Mouse (Mus musculus) ovary, adult 18-20 months (tissue): Measurements from ENCODE around the gene Gtf2h4.

ENCODE experiments used
- DNase-seq: peaks from one replicate; pipeline ENCODE4 v3.0.0; 2022; ENCODE audit warnings: low spot score, mixed read lengths

Gene Gtf2h4

DNA sequence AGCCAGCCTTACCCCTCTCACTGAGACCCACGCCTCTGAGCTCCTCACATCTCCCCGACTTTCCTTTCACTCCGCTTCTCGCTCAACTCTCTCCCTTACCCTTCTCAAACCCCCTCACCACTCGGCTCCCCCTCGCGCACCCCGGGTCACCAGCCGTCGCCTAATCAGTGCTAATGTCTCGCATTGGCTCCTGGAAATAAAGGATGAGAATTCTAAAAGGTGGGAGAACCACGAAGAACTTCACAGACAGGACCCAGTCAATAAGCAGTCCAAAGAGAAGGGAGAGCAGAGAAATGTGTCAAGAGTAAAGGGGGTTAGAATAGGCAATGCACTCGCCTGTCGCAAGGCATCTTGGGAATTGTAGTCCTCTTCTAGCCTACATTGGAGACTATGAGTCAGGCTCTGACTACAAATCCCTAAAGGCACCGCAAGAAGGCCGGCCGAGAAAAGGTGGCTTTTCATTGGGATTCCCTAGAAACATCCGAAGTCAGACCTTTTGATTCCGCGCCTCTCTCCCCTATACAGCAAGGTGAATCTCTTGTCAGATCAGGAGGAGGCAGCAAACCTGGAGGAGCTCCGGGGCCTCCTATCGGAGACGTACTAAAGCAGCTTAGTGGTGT lies at the start of gene Gtf2h4:
Gene Gtf2h4 (minus strand): TSS at position 324 of the 620 bp plus-strand sequence.
- DNase-seq: peak; percentile 83

DNA sequence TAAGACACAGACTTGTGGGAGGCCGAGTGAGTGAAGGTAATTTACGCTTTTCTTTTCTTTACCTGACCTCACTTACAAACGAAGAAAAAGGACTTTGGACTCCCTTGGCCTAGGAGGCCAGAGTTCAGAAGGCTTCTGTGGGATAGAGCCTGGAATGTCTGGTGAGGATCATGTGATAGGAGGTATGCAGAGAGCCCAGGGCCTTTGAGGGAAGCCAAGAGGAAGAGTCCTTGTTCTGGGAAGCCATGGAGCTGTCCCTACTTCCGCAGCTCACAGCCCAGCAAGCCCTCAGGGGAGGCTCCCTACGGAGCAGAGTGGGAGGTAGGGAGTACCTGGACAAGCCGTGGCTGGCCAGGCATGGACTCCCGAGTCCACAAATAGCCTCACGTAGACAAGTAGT lies 48.1 kb upstream of the Gtf2h4 start:
- DNase-seq: no peak

DNA sequence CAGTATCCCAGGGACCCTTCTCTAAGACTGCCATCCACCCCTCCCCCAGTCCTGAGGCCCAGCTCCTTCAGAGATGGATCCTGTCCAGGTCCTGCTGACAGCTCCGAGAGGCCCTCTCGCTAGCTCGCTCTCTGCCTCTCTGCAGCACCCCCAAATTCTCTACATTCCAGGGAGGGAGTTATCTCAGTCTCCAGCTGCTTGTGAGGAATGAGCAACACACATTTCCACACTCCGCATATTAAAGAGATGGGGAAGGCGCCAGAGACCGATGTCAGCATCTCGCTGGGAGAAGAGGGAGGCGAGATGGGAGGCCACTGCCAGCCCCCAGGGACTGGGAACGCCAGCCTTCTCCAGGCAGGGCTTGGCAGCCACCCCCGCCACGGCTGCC lies 46.8 kb upstream of the Gtf2h4 start:
- no peak for DNase-seq

DNA sequence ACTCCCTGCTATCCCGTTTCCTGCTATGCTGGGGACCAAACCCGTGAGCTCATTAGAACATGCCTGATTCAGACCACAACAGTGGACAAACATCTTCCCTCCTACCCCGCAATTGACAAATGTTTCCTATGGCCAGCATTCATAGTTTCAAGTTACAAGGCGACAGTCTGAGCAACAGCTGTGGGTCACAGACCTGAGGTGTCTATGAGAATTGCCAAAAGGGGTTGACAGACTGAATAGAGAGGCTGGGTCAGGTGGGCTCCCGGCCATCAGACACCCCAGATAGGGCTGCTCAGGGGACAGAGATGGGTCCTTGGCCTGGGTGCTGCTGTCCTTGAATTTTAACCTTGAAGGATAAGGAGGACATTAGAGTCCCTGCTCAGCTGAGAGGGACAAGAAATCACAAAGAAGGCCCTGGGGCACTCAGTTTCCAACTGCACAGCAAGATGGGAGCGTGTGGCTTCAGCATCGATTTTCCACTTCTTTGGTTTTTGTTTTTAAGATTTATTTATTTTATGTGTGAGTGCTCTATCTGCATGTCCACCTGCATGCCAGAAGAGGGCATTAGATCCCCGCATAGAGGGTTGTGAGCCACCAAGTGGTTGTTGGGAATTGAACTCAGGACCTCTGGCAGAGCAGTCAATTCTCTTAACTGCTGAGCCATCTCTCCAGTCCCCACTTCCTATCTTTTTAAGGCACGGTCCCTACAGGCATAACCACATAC lies 46.2 kb upstream of the Gtf2h4 start:
- DNase-seq: no peak

DNA sequence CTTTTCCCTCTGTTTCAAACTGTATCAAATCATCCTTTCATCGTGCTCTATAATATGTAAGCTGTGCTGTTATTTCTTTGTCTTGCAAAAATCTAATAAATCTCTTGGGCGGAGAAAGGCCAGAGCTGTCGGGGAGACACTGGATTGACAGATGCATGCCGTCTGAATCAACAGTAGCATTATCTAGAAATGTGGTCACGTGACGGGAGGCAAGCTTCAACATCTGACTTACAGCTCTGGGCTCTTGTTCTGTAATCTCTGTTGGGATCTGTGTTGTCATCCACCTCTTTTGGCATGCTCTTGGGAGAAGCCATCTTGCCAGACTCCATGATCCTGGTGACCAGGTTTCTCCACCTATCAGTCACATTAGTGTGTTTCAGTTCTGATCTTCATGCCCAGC lies 43.5 kb upstream of the Gtf2h4 start:
- DNase-seq: no peak

DNA sequence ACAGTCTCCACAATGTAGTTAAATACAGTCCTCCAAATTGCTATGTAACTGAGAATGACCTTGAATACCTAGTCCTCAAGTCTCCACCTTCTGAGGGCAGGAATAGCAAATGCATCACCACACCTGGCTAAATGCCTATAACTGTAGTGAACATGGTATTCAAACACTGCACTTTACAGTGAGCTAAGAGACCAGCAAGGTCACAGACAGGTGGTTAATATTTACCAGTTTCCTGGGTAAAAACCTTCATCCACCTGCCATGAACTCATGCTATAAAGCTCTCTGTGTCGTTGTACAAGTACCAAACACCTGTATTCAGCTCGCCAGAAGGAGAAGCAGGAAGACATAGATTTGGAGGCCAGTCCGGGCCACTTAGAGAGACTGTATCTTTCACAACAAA lies 42.6 kb upstream of the Gtf2h4 start:
- no peak for DNase-seq

DNA sequence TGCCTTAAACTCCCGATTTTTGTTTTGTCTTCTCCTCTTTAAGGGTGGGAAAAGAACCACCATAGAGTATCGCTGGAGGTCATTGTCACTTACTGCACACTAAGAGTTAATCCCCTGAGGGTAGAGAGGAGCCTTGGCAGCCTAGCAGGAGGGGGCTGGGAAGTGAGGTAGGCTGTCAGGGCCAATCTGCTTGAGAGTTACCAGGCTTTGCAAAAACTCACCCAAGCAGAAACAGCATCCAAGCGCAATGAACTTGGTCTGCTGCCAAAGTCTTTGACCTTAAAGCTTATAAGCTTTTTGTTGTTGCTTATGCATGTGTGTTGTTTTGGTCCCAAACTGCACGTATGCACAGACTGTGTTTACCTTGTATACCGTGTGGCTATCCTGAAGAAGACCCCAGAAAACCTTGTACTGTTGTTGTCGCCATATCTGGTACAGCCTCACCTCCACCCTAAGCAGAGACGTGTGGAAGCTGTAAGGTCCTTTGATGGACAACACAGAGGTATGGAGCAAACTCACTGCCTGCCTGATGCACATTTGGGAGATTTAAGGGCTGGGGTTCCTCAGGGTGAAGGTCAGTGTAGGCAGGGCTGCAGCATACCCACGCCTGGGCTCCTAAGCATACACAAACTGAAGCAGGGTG lies 37.3 kb upstream of the Gtf2h4 start:
- DNase-seq: no peak

DNA sequence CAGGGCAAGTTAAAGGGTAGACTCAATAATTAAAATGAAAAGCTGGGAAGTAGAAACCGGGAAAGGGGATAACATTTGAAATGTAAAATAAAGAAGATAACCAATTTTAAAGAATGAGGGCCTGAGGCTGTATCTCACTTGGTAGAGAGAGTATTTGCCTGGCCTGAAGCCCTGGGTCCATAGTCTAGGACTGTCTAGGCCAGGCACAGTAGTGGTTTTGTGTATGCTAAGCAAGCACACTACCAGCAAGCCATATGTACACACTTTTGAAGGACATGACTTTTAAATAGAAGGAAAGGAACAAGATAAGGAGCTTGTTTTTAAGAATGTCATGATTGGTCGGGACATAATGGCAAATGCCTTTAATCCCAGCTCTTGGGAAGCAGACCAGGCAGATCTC lies 35.1 kb upstream of the Gtf2h4 start:
- no peak for DNase-seq

DNA sequence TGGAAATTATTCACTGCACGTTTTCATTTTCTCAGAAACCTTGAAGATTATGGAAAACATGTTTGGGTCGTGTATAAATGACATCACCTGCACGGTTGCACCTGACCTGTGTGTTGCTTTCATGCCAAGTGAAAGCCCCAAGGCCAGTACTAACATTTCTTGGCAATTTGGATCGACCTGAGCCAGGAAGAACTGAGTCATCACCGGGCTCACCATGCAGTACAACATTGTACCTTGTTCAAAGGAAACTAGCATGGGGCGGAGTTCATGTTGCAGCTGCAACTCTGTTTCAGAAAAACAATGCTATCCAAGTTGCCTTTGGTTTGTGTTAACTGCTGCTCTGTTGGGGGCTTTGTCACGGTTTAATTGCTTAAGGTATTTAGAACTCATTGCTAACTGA lies 34.4 kb upstream of the Gtf2h4 start:
- DNase-seq: no peak

DNA sequence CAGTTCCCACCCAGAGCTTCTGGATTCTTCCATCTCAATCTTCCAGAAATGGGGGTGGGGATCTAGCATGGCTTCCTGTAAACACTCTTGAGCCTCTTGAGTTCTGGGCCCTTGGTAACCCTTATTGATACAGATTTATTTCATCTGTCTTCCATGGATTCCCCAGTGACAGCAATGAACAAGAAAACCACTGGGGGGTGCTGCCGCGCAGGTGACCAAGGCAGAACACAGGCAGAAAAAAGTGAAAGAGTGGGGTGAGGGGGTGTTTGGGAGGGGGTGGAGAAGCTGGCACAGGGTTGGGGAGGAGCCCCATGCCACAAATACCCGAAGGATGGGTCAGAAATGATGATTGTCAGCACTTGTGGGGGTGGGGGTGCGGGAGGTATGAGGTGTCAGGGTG lies 32.3 kb upstream of the Gtf2h4 start:
- DNase-seq: no peak

DNA sequence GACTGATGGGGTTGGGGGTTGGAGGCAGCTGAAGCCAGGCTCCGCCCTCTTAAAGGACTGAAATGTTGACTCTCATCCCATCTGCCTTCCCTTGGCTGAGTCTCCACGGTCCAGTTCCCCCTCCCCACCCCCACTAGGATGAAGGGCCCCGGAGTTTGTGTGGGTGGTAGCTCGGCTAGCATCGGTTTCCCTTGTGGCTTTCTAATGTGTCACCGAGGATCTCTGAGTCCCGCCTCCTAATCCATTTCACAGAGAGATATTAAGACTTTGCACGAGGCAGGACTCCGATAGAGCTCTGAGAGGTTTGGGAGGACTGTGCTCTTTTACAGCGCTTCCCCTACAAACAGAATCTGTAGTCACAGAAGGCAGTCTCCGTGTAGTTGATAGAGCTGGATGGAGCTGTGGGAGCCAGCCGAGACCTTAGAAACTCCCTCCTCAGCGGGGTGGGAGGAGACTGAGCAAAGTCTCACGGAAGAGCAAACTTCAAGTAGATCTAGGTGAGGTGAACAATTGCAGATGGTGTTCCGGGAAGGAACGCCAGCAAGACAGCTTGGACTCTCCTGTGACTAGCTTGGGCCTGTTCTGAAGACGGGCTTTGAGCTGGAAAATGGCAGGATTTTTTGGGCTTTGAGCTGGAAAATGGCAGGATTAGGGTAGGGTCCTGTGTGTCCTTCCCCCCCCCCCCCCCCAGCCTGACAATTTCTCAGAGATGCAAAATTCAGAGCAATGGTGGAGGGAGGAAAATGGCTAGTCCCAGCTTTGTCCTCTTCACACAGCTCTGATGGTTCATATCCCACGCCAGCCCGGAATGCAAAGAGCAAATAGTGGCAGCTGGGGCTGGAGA lies 31.3 kb upstream of the Gtf2h4 start, which contains the start of gene Ddr1:
Gene Ddr1 (minus strand): TSS at position 1 of the 844 bp plus-strand sequence.
- DNase-seq: no peak

DNA sequence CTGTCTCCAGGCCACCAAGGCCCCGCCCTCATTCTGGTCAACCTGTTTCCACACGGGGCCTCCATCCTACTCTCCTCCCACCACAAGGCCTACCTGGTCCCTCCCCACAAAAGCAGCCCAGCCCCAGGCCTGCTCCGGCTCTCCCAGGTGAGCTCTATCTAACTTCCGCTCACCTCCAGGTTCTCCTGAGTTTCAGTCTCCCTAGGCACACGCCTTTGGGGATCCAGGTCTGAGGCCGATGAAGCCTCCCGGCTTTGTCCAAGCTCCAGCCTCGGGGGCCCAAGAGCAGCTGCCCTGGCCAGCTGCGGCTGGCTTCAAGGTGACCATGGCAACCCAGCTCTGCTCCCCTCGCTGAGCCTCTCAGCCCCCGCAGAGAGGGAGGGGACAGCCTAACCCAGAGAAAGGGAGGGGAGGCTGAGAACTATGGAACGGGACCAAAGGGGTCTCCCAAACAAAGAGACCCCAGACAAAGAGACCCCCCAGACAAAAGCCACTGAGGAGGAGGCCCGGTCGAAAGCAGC lies 30.3 kb upstream of the Gtf2h4 start:
- no peak for DNase-seq

DNA sequence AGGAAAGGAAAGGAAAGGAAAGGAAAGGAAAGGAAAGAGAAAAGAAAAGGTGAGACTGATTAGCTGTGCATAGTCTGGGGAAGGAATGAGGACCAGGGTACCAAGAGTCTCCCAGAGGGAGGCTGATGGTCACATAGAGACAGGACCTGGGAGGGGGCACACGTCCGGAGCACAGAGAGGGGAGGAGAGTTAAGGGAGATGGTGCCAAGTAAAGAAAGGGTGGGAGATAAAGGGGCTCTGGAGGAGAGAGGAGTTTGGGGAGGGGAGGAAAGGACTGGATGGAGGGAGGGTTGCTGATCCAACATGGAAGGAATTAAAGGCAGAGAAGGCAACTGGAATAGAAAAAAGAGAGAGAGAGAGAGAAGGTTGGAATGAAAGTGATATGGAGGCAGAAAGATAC lies 29.5 kb upstream of the Gtf2h4 start:
- DNase-seq: no peak

DNA sequence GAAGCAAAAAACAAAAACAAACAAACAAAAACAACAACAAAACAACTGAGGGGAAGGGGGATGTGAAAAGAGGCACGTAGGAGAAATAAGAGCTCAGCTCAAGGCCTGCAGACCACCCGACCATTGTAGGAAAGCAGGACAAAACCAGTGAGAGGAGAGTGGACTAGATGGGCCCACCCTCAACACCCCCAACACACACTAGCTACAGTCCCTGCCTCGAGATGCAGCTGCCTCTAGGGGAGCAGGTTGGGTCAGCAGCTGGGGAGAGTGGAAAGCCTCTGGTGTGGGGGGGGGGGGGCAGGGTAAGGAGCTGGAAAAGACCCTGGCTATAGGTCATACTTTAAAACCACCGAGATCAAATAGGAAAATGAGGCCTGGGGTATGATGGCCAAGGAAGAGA lies 29.1 kb upstream of the Gtf2h4 start:
- no peak for DNase-seq

DNA sequence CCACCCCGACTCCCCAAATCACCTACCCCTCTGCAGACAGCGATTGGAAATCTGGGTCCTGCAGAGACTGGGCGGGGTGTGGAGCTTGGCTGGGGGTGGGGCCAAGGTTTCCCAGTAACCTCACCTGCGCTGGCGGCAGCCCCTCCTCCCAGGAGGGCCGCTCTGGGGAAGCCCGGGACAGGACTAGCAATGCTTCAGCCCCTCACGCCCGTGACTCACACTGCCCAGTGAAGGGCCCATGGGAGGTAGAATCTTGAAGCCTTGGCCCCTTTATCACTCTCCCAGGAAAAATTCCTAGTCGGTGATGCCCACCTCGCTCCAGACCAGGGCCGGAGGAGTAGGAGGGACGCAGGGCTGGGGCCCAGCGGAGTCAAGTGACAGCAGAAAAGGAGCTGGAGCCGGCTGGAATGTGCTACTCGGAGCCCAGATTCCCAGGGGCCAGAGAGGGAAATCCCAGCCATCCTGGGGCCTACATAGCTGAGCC lies 28.5 kb upstream of the Gtf2h4 start:
- DNase-seq: no peak

DNA sequence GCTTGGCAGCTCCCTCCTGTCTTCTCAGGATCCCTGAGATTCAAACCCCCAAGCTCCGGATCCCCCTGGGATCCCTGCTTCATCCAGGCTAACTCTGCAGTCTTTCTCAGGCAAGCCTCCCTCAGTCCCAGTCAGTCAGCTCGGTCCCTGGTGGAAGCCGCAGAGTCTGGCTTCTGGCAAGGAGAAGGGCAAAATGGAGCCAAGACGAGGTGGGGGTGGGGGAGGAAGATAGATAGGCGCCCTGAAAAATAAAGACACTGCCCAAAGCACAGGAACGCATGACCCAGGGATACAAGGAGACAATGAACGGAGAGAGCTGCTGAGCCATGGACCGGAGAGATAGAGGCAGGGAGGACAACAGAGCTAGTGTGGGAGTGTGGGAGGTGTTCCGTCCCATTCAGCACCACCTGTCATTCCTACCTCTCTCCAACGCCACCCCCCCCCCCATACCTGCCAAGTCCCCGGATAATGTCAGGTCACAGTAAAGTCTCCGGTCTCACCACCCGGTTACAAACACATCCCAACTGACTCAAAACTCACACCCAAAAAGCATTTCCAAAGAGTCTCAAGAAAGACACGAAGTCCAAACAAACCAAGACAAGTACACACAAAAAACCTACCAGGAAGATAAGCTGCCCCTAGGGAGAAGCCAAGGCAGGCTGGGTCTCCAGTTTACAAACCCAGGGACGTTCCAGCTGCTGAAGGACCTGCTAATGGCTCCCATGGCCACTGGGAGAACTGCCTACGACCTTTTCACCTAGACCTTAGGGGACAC lies 27.9 kb upstream of the Gtf2h4 start:
- no peak for DNase-seq

DNA sequence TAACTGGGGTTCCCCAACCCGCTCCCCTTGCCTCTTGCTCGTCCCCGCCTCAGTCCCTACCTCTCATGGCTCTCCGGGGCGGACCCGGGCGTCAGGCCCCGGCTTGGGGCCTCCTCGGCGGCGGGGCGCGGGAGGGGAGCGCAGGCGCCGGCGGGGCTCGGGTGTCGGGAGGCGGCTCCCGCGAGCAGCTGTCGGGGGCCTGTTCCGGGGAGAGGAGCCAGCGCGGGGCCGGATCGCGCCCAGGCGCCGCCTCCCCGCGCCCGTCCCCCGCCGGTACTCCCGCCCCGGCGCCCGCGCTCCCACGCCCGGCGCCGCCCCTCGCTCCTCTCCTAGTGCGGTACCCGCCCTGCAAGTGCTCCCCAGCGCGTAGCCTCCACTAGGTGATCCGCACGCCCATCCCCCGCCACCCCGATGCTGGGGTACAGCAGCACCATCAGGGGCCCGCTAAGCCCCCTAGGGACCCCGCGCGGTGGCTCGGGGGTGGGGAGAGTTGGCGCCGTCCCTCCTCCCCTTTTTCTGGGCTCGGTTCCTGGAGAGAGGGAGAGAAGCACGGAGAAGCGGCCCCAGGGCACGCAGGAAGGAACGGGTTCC lies 26.9 kb upstream of the Gtf2h4 start:
- DNase-seq: peak; percentile 82

DNA sequence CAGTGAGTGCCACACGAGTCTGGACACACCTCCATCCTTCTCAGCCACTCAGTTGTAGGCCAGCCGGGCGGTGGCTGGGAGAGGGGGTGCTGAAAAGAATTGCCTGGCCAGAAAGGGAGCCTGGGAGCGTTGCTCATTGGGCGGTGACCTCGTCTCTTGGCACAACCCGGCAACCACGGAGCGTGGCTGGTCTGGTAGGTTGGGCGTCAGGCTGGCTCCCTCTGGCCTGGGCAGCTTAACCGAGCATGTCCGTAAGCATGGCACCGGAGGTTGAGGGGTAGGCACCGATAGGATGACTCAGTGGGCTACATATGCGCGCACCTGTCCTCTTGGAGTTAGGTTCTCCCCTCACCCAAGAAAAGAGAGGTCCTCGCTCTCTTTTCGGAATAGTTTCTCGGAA lies 26.4 kb upstream of the Gtf2h4 start:
- peak; percentile 78 for DNase-seq

DNA sequence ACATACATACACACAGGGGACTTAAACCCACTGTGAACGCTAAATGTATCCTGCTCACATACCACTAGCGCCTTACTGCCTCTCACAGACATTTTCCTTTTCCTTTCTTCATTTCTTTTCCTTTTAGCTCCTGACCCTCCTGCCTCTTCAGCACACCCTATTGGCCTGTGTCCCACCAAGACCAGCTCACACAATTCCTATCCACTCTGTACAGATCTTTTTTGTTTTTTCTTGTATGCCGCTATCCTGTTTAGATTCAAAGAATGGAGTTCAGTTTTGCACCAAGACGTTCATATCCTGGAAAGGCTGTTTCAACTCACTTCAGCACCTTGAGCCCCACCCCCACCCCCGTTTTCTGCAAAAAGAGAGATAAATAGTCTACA lies 25.0 kb upstream of the Gtf2h4 start:
- DNase-seq: no peak

DNA sequence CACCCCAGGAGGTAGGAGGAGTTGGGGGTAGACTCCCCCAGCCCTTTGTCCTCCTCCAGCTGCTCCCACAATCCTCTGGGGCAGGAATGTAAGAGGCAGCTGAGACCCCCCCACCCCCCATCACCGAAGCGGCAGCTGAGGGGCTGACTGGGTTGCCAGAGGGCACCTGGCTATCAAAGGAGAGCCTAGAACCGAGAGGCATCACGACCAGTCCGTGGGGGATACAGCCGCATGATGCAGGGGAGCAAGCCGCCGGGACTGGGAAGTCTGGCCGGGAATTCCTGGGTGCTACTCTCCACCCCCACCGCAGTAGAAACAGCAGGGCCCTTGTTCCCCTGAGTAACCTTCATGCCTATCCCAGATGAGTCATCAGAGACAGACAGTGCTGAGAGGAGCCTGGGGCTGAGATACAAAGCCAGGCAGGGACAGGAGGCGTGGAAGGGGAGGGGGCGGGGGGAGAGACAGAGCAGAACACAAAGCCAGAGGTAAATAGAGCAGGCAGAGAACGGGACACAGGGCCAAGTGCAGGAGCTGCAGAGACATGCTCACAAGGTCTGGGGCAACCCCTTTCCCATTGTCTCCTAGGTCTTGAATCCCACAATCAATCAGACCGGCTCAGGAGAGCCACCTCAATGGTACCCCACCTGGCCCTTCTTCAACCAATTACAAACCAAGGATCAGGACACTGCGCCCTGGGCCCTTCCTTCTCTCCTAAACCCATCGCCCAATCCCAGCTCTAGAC lies 24.4 kb upstream of the Gtf2h4 start:
- peak; percentile 70 for DNase-seq
